Mouse (Mus musculus): Measurements from ENCODE around the gene Gm11938.

The Gm11938 gene

DNA sequence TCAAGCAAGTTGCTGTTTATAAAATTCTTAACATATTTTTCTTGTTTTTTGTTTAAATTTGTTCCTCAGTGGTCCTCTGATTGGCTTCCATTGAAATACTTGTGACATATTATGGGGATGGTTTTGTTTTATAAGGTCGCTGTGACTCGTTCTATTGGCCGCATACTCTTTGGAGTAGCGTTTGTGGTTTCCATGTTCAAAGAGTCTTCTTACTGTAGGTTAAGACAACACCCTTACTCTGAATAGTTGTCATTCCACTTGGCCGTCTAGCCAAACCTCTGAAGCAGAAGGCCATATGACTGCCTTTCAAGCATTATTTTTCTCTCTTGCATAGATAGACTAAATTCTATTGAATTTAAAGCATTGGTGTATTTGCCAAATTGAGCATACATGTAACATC, 22.1 kb downstream of the Gm11938 start:
- POLR2A ChIA-PET = no interaction called here
- CTCF ChIA-PET = no interaction called here

DNA sequence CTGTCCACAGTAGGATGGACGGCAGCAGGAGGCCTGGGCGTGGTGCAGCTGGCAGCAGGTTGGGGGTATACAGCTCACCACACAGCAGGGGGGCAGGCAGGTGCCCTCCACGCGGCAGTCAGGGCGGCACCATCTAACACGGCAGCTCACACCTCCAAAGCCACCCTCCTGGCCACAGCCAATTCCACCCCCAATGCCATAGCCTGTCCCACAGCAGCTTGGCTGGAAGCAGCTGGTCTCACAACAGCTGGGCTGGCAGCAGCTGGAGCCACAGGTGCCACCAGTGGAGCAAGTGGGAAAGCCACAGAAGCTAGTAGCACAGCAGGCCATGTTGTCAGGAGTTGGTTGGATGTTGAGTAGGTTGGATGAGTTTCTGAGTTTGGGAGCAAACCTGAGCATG, 22.5 kb downstream of the Gm11938 start, which contains the start of gene Krtap1-5:
Gene Krtap1-5 (minus strand): TSS at position 381 of the 400 bp plus-strand sequence.
- POLR2A ChIA-PET = no interaction called here
- CTCF ChIA-PET = no interaction called here

DNA sequence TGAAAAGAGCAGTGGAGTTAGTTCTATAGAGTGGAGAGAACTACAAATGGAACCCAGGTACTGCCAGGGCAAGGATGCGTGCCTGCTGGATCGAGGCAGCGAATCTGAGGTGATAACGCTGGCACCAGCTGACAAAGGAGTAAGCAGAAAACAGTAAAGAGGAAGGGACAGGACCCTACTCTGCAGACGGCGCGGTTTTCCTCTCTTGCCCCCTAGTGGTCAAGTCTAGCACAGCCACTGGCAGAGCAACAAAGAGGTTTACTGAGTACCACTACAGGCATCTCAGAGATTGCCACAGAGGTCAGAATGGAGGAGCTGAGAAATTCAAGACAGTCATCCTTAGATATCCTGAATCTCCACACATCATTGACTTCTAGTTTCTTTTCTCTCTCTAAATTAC, 29.0 kb downstream of the Gm11938 start:
- ChIA-PET POLR2A (interaction anchor here in 1 of 4 experiments (0.7 kb wide), 1 partner anchor 648 kb away, joined by 4 read pairs; no protein-coding TSS in a partner anchor), CTCF (interaction anchor here (0.5 to 1.4 kb wide), 19 partner anchors 8 to 615 kb away, joined by 3 to 9 read pairs (median 4); partner anchors contain the start of genes Krtap9-3 (in 2 of the 4), Gm11938 (in 1 of the 4), Krtap1-3 (in 1 of the 4) and Krtap1-4 (in 1 of the 4))

DNA sequence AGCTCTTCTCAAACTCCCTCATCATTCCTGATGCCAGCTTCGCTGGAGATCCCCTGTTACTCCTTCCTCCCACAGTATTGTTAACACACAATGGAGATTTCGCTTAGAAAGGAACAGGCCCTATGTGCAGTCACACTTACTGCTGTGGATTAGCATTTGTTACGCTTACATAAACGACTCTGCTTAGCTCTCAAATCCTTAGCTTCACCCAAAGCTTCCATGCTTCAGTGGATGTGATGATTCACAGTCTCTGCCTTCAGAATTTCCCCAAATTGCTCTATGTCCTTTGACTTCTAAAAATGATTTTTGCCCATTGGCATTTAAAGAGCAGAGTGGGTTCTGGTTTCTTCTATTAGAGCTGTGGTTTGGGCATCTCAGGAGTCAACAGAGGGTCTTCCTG, 29.9 kb downstream of the Gm11938 start:
- CTCF ChIA-PET = interaction anchor here in 1 of 4 experiments (0.7 to 1.0 kb wide), 2 partner anchors 109 to 182 kb away, joined by 6 to 7 read pairs; no protein-coding TSS in a partner anchor
- POLR2A ChIA-PET = no interaction called here

DNA sequence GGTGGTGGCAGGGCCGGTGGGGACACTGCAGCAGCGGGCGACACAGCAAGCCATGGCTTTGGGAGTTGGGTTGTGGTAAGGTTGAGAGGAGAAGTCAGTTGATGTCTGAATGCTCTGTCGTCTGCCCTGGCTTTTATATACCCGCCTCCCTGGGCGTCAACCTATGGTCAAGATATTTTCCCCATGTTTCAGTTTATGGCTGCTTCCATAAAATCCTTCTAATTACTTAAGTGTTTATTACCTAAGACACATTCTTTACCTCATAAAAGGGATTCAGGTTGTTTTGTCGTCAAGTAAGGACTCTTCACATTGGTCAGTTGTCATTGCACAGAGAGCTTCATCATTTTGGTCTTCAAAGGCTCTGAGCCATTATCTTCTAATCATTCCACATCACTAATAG, 36.6 kb downstream of the Gm11938 start, which contains the start of gene Krtap3-1:
Gene Krtap3-1 (minus strand): TSS at position 101 of the 400 bp plus-strand sequence.
- ChIA-PET POLR2A (no interaction called here), CTCF (interaction anchor here in 1 of 4 experiments (1.2 kb wide), 1 partner anchor 8 kb away, joined by 5 read pairs; no protein-coding TSS in a partner anchor)

DNA sequence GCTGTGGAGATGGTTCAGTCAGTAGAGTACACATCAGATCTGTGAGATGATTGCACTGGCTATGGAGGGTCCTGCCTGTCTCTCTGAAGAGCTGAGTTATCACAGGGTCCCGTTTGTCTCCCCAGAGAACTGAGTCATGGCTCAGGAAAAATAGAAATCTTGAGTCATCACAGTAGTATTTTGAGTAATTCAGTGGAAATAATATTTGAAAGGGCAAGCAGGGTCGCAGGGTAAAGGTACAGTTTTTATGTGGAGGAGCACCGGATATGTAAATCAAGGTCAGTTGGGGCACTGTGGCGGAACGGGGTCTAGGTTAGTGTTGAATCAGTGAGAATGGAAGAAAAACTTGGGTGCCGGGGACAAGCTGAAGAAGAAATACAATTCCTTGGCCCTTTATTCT, 40.5 kb downstream of the Gm11938 start:
- CTCF ChIA-PET = interaction anchor here in 1 of 4 experiments (0.5 kb wide), 1 partner anchor 51 kb away, joined by 5 read pairs; no protein-coding TSS in a partner anchor
- POLR2A ChIA-PET = no interaction called here

DNA sequence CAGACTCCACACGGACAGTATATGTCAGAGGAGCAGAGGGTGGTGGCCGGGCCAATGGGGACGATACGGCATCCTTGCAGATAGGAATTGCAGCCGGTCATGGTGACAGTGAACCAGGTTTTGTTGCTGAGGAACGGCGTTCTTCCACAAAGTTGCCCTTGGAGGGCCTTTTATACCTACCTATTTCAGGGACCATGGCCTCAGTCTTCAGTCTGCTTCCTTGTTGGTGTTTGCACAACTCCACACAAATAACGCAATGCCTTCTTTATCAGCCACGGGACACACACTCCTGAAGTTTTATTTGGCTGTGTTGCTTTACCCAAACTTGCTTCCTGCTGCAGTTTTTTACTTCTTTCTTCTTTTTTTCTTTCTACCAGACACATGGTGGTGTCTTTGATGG, 43.7 kb downstream of the Gm11938 start, which contains the start of gene Gm11939:
Gene Gm11939 (minus strand): TSS at position 101 of the 400 bp plus-strand sequence.
- POLR2A ChIA-PET = no interaction called here
- CTCF ChIA-PET = no interaction called here

DNA sequence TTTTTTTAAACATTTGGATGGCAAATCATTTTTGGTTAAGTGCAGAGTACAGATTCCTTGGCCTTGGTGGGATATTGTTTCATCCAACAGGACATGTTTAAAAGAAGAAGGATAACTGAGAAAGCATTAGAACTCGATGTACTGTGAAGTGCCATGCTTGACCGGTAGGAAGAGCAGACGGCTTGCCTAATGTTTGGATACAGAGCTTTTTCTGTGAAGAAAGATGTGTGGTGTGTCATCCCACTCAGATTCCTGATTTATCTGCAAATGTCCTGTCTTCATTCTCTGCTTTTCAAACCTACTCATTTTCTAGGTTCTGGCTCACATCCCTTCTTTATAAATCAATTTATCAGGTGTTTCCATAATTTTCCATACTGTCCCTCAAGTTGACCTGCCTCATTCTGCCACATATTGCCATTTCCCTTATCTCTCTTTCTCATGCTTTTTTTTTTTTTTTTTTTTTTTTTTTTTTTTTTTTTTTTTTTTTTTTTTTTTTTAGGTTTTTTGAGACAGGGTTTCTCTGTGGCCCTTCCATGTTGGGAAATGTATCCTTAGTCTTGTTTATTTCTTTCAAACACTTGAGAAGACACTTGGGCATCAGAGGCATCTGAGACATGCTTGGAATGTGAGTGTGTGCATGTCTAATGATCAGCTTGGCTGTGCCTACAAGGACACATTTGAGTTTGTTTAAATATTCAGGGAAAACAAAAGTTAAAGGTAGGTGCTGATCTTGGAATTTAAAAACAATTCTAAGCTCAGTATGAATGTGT, 44.9 kb downstream of the Gm11938 start:
- POLR2A ChIA-PET = interaction anchor here (0.5 to 0.8 kb wide), 4 partner anchors 17 to 762 kb away, joined by 3 read pairs; no protein-coding TSS in a partner anchor
- CTCF ChIA-PET = interaction anchor here in 2 of 4 experiments (0.6 to 0.7 kb wide), 2 partner anchors 15 to 16 kb away, joined by 3 to 6 read pairs; no protein-coding TSS in a partner anchor

DNA sequence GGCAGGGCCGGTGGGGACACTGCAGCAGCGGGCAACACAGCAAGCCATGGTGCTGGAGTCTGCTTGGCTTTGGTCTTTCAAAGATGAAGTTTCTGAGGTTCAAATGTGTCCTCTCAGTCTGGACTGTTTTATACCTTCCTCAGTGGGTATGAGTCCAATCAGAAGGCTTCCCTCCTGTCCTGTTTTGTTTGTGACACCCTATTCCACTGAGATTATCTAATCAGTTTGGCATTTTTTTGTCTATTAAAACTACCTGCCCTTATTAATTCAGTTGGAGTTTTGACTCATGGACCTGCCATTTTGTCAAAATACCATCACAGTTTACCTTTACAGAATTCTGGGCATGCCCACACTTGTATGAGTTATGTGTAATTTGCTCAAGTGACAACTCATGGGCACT, 46.4 kb downstream of the Gm11938 start, which contains the start of gene Krtap3-2:
Gene Krtap3-2 (minus strand): TSS at position 101 of the 400 bp plus-strand sequence.
- ChIA-PET POLR2A (no interaction called here), CTCF (interaction anchor here in 1 of 4 experiments (0.7 kb wide), 1 partner anchor 1627 kb away, joined by 3 read pairs; no protein-coding TSS in a partner anchor)

DNA sequence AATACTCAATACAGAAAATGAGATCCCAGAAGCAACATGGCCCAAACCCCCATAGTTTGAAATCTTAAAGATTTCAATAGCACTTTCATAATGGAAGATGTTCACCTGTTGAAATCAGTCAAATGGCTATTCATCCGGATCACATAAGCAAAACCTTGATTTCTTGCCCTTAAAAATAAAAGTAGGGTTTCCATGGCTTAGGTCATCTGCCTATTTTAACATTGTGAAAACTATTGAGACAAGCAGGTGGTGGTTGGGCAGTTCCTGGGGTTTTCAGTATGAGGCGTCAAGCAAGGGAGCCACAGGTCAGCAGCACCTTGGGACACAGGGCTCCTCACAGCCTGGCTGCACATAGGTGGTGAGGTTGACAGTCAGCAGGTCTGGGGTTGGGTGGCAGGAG, 46.9 kb downstream of the Gm11938 start:
- ChIA-PET POLR2A (no interaction called here), CTCF (no interaction called here)

All from embryonic stem cell, embryonic (primary cell).